Mouse (Mus musculus): ENCODE measurements at regions not wholly inside any gene's neighbourhood (a gene's known extent, or its start where the extent isn't known, plus 50 kb on each side); places are given as distances from the start of the nearest gene placed in this dataset.

GRCm38 (mm10) chr16:86094461-86094860 is 192.8 kb upstream of the Adamts5 start:
- no peaks in the 10 kb centered on the region for H3K36me3 ChIP-seq (ENCODE audit: control insufficient read depth, insufficient read depth, low read length)
- WGBS = 88% methylated on average over 2 of the region's 2 CpGs
- ATAC-seq (ENCODE audit: low FRiP score, low TSS enrichment) (no peak), DNase-seq (no peak)
- no peak overlapping the region for H3K4me2 ChIP-seq (ENCODE audit: low read length)
- H3K27me3 ChIP-seq (ENCODE audit: control insufficient read depth, insufficient read depth, low read length) = no peaks in the 10 kb centered on the region
- H3K9ac ChIP-seq (replicated peaks; ENCODE audit: low read length) = no peak overlapping the region
- H3K4me1 ChIP-seq (ENCODE audit: control insufficient read depth, insufficient read depth, low read length) = no peaks in the 10 kb centered on the region
- H3K4me3 ChIP-seq (replicated peaks; ENCODE audit: low read depth, low read length) = no peak overlapping the region
- H3K9me3 ChIP-seq (ENCODE audit: control insufficient read depth, low read length) = peaks cover 4% of the 10 kb centered on the region
- no peak overlapping the region for H3K27ac ChIP-seq (replicated peaks; ENCODE audit: low read depth, low read length)

GRCm38 (mm10) chr16:86090175-86090574 is 188.5 kb upstream of the Adamts5 start:
- H3K4me1 ChIP-seq (ENCODE audit: control insufficient read depth, insufficient read depth, low read length) = no peaks in the 10 kb centered on the region
- no peak overlapping the region for H3K4me2 ChIP-seq (ENCODE audit: low read length)
- H3K9me3 ChIP-seq (ENCODE audit: control insufficient read depth, low read length) = no peaks in the 10 kb centered on the region
- H3K9ac ChIP-seq (replicated peaks; ENCODE audit: low read length) = no peak overlapping the region
- H3K27ac ChIP-seq (replicated peaks; ENCODE audit: low read depth, low read length) = no peak overlapping the region
- no peaks in the 10 kb centered on the region for H3K36me3 ChIP-seq (ENCODE audit: control insufficient read depth, insufficient read depth, low read length)
- DNase-seq = no peak
- H3K27me3 ChIP-seq (ENCODE audit: control insufficient read depth, insufficient read depth, low read length) = no peaks in the 10 kb centered on the region
- no peak for ATAC-seq (ENCODE audit: low FRiP score, low TSS enrichment)
- WGBS = 92% methylated on average over 6 of the region's 6 CpGs
- H3K4me3 ChIP-seq (replicated peaks; ENCODE audit: low read depth, low read length) = no peak overlapping the region

GRCm38 (mm10) chr16:86087421-86087820 is 185.8 kb upstream of the Adamts5 start:
- DNase-seq (no peak), ATAC-seq (ENCODE audit: low FRiP score, low TSS enrichment) (no peak)
- H3K9me3 ChIP-seq (ENCODE audit: control insufficient read depth, low read length) = no peaks in the 10 kb centered on the region
- no peak overlapping the region for H3K4me2 ChIP-seq (ENCODE audit: low read length)
- no peaks in the 10 kb centered on the region for H3K36me3 ChIP-seq (ENCODE audit: control insufficient read depth, insufficient read depth, low read length)
- 92% methylated on average over 3 of the region's 3 CpGs for WGBS
- H3K9ac ChIP-seq (replicated peaks; ENCODE audit: low read length) = no peak overlapping the region
- no peaks in the 10 kb centered on the region for H3K4me1 ChIP-seq (ENCODE audit: control insufficient read depth, insufficient read depth, low read length)
- no peak overlapping the region for H3K27ac ChIP-seq (replicated peaks; ENCODE audit: low read depth, low read length)
- H3K27me3 ChIP-seq (ENCODE audit: control insufficient read depth, insufficient read depth, low read length) = no peaks in the 10 kb centered on the region
- no peak overlapping the region for H3K4me3 ChIP-seq (replicated peaks; ENCODE audit: low read depth, low read length)

GRCm38 (mm10) chr16:86067628-86068364 is 166.2 kb upstream of the Adamts5 start:
- H3K36me3 ChIP-seq (ENCODE audit: control insufficient read depth, insufficient read depth, low read length) = no peaks in the 10 kb centered on the region
- H3K9me3 ChIP-seq (ENCODE audit: control insufficient read depth, low read length) = no peaks in the 10 kb centered on the region
- no peaks in the 10 kb centered on the region for H3K27me3 ChIP-seq (ENCODE audit: control insufficient read depth, insufficient read depth, low read length)
- DNase-seq (peak; percentile 73), ATAC-seq (ENCODE audit: low FRiP score, low TSS enrichment) (peak; percentile 56; the same call in 1 of the 2 replicates)
- H3K4me2 ChIP-seq (ENCODE audit: low read length) = no peak overlapping the region
- H3K9ac ChIP-seq (replicated peaks; ENCODE audit: low read length) = no peak overlapping the region
- H3K4me1 ChIP-seq (ENCODE audit: control insufficient read depth, insufficient read depth, low read length) = no peaks in the 10 kb centered on the region; the same call in 1 of the 2 replicates
- no peak overlapping the region for H3K4me3 ChIP-seq (replicated peaks; ENCODE audit: low read depth, low read length)
- no peak overlapping the region for H3K27ac ChIP-seq (replicated peaks; ENCODE audit: low read depth, low read length)
- WGBS = 14% methylated on average over 3 of the region's 3 CpGs

GRCm38 (mm10) chr16:86060087-86060486 is 158.5 kb upstream of the Adamts5 start:
- Histone ChIP-seq H3K4me2 (ENCODE audit: low read length) (no peak overlapping the region), H3K9ac (replicated peaks; ENCODE audit: low read length) (no peak overlapping the region), H3K4me3 (replicated peaks; ENCODE audit: low read depth, low read length) (no peak overlapping the region), H3K27me3 (ENCODE audit: control insufficient read depth, insufficient read depth, low read length) (no peaks in the 10 kb centered on the region), H3K36me3 (ENCODE audit: control insufficient read depth, insufficient read depth, low read length) (no peaks in the 10 kb centered on the region), H3K4me1 (ENCODE audit: control insufficient read depth, insufficient read depth, low read length) (no peaks in the 10 kb centered on the region), H3K9me3 (ENCODE audit: control insufficient read depth, low read length) (no peaks in the 10 kb centered on the region), H3K27ac (replicated peaks; ENCODE audit: low read depth, low read length) (no peak overlapping the region)
- no peak for ATAC-seq (ENCODE audit: low FRiP score, low TSS enrichment)
- no peak for DNase-seq
- 79% methylated on average over 5 of the region's 5 CpGs for WGBS

GRCm38 (mm10) chr16:86044695-86045094 is 143.1 kb upstream of the Adamts5 start:
- H3K4me3 ChIP-seq (replicated peaks; ENCODE audit: low read depth, low read length) = no peak overlapping the region
- 95% methylated on average over 2 of the region's 2 CpGs for WGBS
- no peaks in the 10 kb centered on the region for H3K9me3 ChIP-seq (ENCODE audit: control insufficient read depth, low read length)
- no peak overlapping the region for H3K27ac ChIP-seq (replicated peaks; ENCODE audit: low read depth, low read length)
- no peak for DNase-seq
- ATAC-seq (ENCODE audit: low FRiP score, low TSS enrichment) = no peak
- no peak overlapping the region for H3K4me2 ChIP-seq (ENCODE audit: low read length)
- H3K9ac ChIP-seq (replicated peaks; ENCODE audit: low read length) = no peak overlapping the region
- no peaks in the 10 kb centered on the region for H3K4me1 ChIP-seq (ENCODE audit: control insufficient read depth, insufficient read depth, low read length)
- H3K27me3 ChIP-seq (ENCODE audit: control insufficient read depth, insufficient read depth, low read length) = no peaks in the 10 kb centered on the region
- no peaks in the 10 kb centered on the region for H3K36me3 ChIP-seq (ENCODE audit: control insufficient read depth, insufficient read depth, low read length)

GRCm38 (mm10) chr16:86034772-86035171 is 133.1 kb upstream of the Adamts5 start:
- Histone ChIP-seq H3K9me3 (ENCODE audit: control insufficient read depth, low read length) (no peaks in the 10 kb centered on the region), H3K27me3 (ENCODE audit: control insufficient read depth, insufficient read depth, low read length) (no peaks in the 10 kb centered on the region), H3K9ac (replicated peaks; ENCODE audit: low read length) (no peak overlapping the region), H3K4me3 (replicated peaks; ENCODE audit: low read depth, low read length) (no peak overlapping the region), H3K27ac (replicated peaks; ENCODE audit: low read depth, low read length) (no peak overlapping the region), H3K36me3 (ENCODE audit: control insufficient read depth, insufficient read depth, low read length) (no peaks in the 10 kb centered on the region), H3K4me1 (ENCODE audit: control insufficient read depth, insufficient read depth, low read length) (no peaks in the 10 kb centered on the region), H3K4me2 (ENCODE audit: low read length) (no peak overlapping the region)
- no peak for ATAC-seq (ENCODE audit: low FRiP score, low TSS enrichment)
- no peak for DNase-seq
- whole genome bisulfite sequencing = 92% methylated on average over 9 of the region's 9 CpGs

GRCm38 (mm10) chr16:86027700-86028099 is 126.1 kb upstream of the Adamts5 start:
- DNase-seq (no peak), ATAC-seq (ENCODE audit: low FRiP score, low TSS enrichment) (no peak)
- Histone ChIP-seq H3K36me3 (ENCODE audit: control insufficient read depth, insufficient read depth, low read length) (no peaks in the 10 kb centered on the region), H3K27me3 (ENCODE audit: control insufficient read depth, insufficient read depth, low read length) (no peaks in the 10 kb centered on the region), H3K9me3 (ENCODE audit: control insufficient read depth, low read length) (no peaks in the 10 kb centered on the region), H3K9ac (replicated peaks; ENCODE audit: low read length) (no peak overlapping the region), H3K4me1 (ENCODE audit: control insufficient read depth, insufficient read depth, low read length) (no peaks in the 10 kb centered on the region), H3K4me2 (ENCODE audit: low read length) (no peak overlapping the region), H3K4me3 (replicated peaks; ENCODE audit: low read depth, low read length) (no peak overlapping the region), H3K27ac (replicated peaks; ENCODE audit: low read depth, low read length) (no peak overlapping the region)
- 80% methylated on average over 2 of the region's 2 CpGs for WGBS

- DNase-seq (no peak), ATAC-seq (ENCODE audit: low FRiP score, low TSS enrichment) (no peak)
- no peaks in the 10 kb centered on the region for H3K9me3 ChIP-seq (ENCODE audit: control insufficient read depth, low read length)
- no peaks in the 10 kb centered on the region for H3K27me3 ChIP-seq (ENCODE audit: control insufficient read depth, insufficient read depth, low read length)
- 93% methylated on average over 1 of the region's 1 CpGs for WGBS
- H3K27ac ChIP-seq (replicated peaks; ENCODE audit: low read depth, low read length) = no peak overlapping the region
- no peak overlapping the region for H3K4me3 ChIP-seq (replicated peaks; ENCODE audit: low read depth, low read length)
- no peaks in the 10 kb centered on the region for H3K36me3 ChIP-seq (ENCODE audit: control insufficient read depth, insufficient read depth, low read length)
- H3K4me1 ChIP-seq (ENCODE audit: control insufficient read depth, insufficient read depth, low read length) = no peaks in the 10 kb centered on the region
- no peak overlapping the region for H3K4me2 ChIP-seq (ENCODE audit: low read length)
- no peak overlapping the region for H3K9ac ChIP-seq (replicated peaks; ENCODE audit: low read length)
Measured at GRCm38 (mm10) chr16:86015336-86015735, 113.7 kb upstream of the Adamts5 start.
